Mouse (Mus musculus) inflammation-experienced regulatory T-cells, adult 6 months (primary cell): ENCODE data around the gene C030005K15Rik. TPM values are rescaled to one million over a fixed set of nuclear protein-coding genes. Genes with fewer than 3 reads are reported as not detected.
"Not testable (repeated sequence)": the region's sequence is repeated elsewhere in the genome, so short reads cannot be mapped to it uniquely, and the experiment has no call there.

ENCODE experiments used
- ATAC-seq: one replicate; pipeline ENCODE4 v1.8.0; 2017
- polyA plus RNA-seq, 3 experiments: library from polyadenylated mRNA; unstranded; fragments of 100-300 nt; shearing (Covaris generic); gene quantifications; one replicate each; pipeline ENCODE4 v1.2.1; 2017

C030005K15Rik gene
- not detected for polyA plus RNA-seq

- not testable (repeated sequence) for ATAC-seq
Measured at GRCm38 (mm10) chr10:97726655-97727054, at the start of gene C030005K15Rik. Gene C030005K15Rik, minus strand, starts transcription at chr10:97726755.

GRCm38 (mm10) chr10:97768171-97768749 is 41.7 kb upstream of the C030005K15Rik start:
- no peak for ATAC-seq

- no peak for ATAC-seq
Measured at GRCm38 (mm10) chr10:97753821-97754220, 27.3 kb upstream of the C030005K15Rik start.

- ATAC-seq, result no peak
Measured at GRCm38 (mm10) chr10:97747231-97747630, 20.7 kb upstream of the C030005K15Rik start.

- no peak for ATAC-seq
Measured at GRCm38 (mm10) chr10:97725929-97726328, 626 bp downstream of the C030005K15Rik start.

- ATAC-seq, result no peak
Measured at GRCm38 (mm10) chr10:97722709-97723108, 3.8 kb downstream of the C030005K15Rik start.

- no peak for ATAC-seq
Measured at GRCm38 (mm10) chr10:97720625-97721024, 5.9 kb downstream of the C030005K15Rik start.

GRCm38 (mm10) chr10:97718021-97718420 is 8.5 kb downstream of the C030005K15Rik start:
- no peak for ATAC-seq

- no peak for ATAC-seq
Measured at GRCm38 (mm10) chr10:97717233-97717632, 9.3 kb downstream of the C030005K15Rik start.

GRCm38 (mm10) chr10:97715289-97715906 is 11.2 kb downstream of the C030005K15Rik start:
- ATAC-seq, result no peak

GRCm38 (mm10) chr10:97714584-97714983 is 12.0 kb downstream of the C030005K15Rik start:
- ATAC-seq, result no peak

GRCm38 (mm10) chr10:97712687-97713086 is 13.9 kb downstream of the C030005K15Rik start:
- ATAC-seq, result no peak

GRCm38 (mm10) chr10:97704562-97704961 is 22.0 kb downstream of the C030005K15Rik start:
- no peak for ATAC-seq

- no peak for ATAC-seq
Measured at GRCm38 (mm10) chr10:97702321-97702720, 24.2 kb downstream of the C030005K15Rik start.

- no peak for ATAC-seq
Measured at GRCm38 (mm10) chr10:97693398-97694135, 33.0 kb downstream of the C030005K15Rik start.

- ATAC-seq, result no peak
Measured at GRCm38 (mm10) chr10:97692913-97693312, 33.6 kb downstream of the C030005K15Rik start, which contains the start of gene Ccer1. Gene Ccer1, plus strand, starts transcription at chr10:97693059.

GRCm38 (mm10) chr10:97689425-97689824 is 37.1 kb downstream of the C030005K15Rik start:
- no peak for ATAC-seq

- ATAC-seq, result no peak
Measured at GRCm38 (mm10) chr10:97687198-97687597, 39.4 kb downstream of the C030005K15Rik start.

- ATAC-seq, result no peak
Measured at GRCm38 (mm10) chr10:97682981-97683380, 43.6 kb downstream of the C030005K15Rik start.
